Mouse (Mus musculus) embryo, embryonic 11 days (tissue): Measurements from ENCODE around the gene Sc5d.
A peak's percentile ranks its signal among the peaks of the same experiment; 100 is the strongest.

ENCODE experiments used
- DNase-seq: peaks from one replicate; pipeline ENCODE4 v3.0.0-alpha.2; 2015

Gene Sc5d

GRCm38 (mm10) chr9:42264145-42264544 is at the start of gene Sc5d:
Sc5d (minus strand) TSS chr9:42264256.
- peak; percentile 96 for DNase-seq

GRCm38 (mm10) chr9:42311311-42311710 is 47.3 kb upstream of the Sc5d start:
- no peak for DNase-seq

- DNase-seq, result no peak
These were observed 39.8 kb upstream of the Sc5d start for GRCm38 (mm10) chr9:42303894-42304293.

- no peak for DNase-seq
These were observed 37.1 kb upstream of the Sc5d start for GRCm38 (mm10) chr9:42301082-42301633.

GRCm38 (mm10) chr9:42296297-42296922 is 32.4 kb upstream of the Sc5d start:
- DNase-seq, result no peak

- DNase-seq, result no peak
These were observed 30.1 kb upstream of the Sc5d start for GRCm38 (mm10) chr9:42294131-42294530.

- no peak for DNase-seq
These were observed 29.5 kb upstream of the Sc5d start for GRCm38 (mm10) chr9:42293596-42293995.

GRCm38 (mm10) chr9:42293051-42293450 is 29.0 kb upstream of the Sc5d start:
- no peak for DNase-seq

- no peak for DNase-seq
These were observed 15.6 kb upstream of the Sc5d start for GRCm38 (mm10) chr9:42279676-42280075.

GRCm38 (mm10) chr9:42278046-42278445 is 14.0 kb upstream of the Sc5d start:
- no peak for DNase-seq

- DNase-seq, result no peak
These were observed 13.6 kb upstream of the Sc5d start for GRCm38 (mm10) chr9:42277606-42278005.

- DNase-seq, result no peak
These were observed 13.1 kb upstream of the Sc5d start for GRCm38 (mm10) chr9:42277162-42277561.

- no peak for DNase-seq
These were observed 11.7 kb upstream of the Sc5d start for GRCm38 (mm10) chr9:42275761-42276145.

- peak; percentile 48 for DNase-seq
These were observed 11.1 kb upstream of the Sc5d start for GRCm38 (mm10) chr9:42275027-42275760.

- no peak for DNase-seq
These were observed 9.7 kb upstream of the Sc5d start for GRCm38 (mm10) chr9:42273682-42274296.

GRCm38 (mm10) chr9:42273174-42273573 is 9.1 kb upstream of the Sc5d start:
- no peak for DNase-seq

GRCm38 (mm10) chr9:42272690-42273089 is 8.6 kb upstream of the Sc5d start:
- no peak for DNase-seq

- DNase-seq, result no peak
These were observed 7.4 kb upstream of the Sc5d start for GRCm38 (mm10) chr9:42271456-42271855.

- no peak for DNase-seq
These were observed 6.6 kb upstream of the Sc5d start for GRCm38 (mm10) chr9:42270617-42271016.

GRCm38 (mm10) chr9:42270081-42270480 is 6.0 kb upstream of the Sc5d start:
- no peak for DNase-seq

- DNase-seq, result no peak
These were observed 4.3 kb upstream of the Sc5d start for GRCm38 (mm10) chr9:42268371-42268770.

GRCm38 (mm10) chr9:42265309-42265708 is 1.3 kb upstream of the Sc5d start:
- no peak for DNase-seq

- peak; percentile 47 for DNase-seq
These were observed 346 bp downstream of the Sc5d start for GRCm38 (mm10) chr9:42263709-42264111.

- DNase-seq, result no peak
These were observed 3.6 kb downstream of the Sc5d start for GRCm38 (mm10) chr9:42260481-42260880.
